Mouse (Mus musculus): ENCODE data around the gene Akr1c19.
"Not testable (repeated sequence)": the region's sequence is repeated elsewhere in the genome, so short reads cannot be mapped to it uniquely, and the experiment has no call there.

Gene Akr1c19

GRCm38 (mm10) chr13:4228441-4228840 lies at the start of gene Akr1c19:
Gene Akr1c19 (plus strand): TSS chr13:4228700.
- no peak for DNase-seq (ENCODE audit: low spot score)

GRCm38 (mm10) chr13:4181321-4181720 lies 47.2 kb upstream of the Akr1c19 start:
- not testable (repeated sequence) for DNase-seq (ENCODE audit: low spot score)

- no peak for DNase-seq (ENCODE audit: low spot score)
Measured at GRCm38 (mm10) chr13:4183116-4183515, 45.4 kb upstream of the Akr1c19 start.

- DNase-seq (ENCODE audit: low spot score), result not testable (repeated sequence)
Measured at GRCm38 (mm10) chr13:4186641-4187411, 41.7 kb upstream of the Akr1c19 start.

GRCm38 (mm10) chr13:4188174-4188573 lies 40.3 kb upstream of the Akr1c19 start:
- no peak for DNase-seq (ENCODE audit: low spot score)

- no peak for DNase-seq (ENCODE audit: low spot score)
Measured at GRCm38 (mm10) chr13:4190904-4191303, 37.6 kb upstream of the Akr1c19 start, which contains the start of gene Akr1c13. Gene Akr1c13 (plus strand): TSS chr13:4191150.

GRCm38 (mm10) chr13:4192511-4192910 lies 36.0 kb upstream of the Akr1c19 start:
- DNase-seq (ENCODE audit: low spot score), result no peak

GRCm38 (mm10) chr13:4206147-4206903 lies 22.2 kb upstream of the Akr1c19 start:
- no peak for DNase-seq (ENCODE audit: low spot score)

GRCm38 (mm10) chr13:4211560-4212299 lies 16.8 kb upstream of the Akr1c19 start:
- DNase-seq (ENCODE audit: low spot score), result no peak

GRCm38 (mm10) chr13:4212309-4212708 lies 16.2 kb upstream of the Akr1c19 start:
- no peak for DNase-seq (ENCODE audit: low spot score)

GRCm38 (mm10) chr13:4215496-4215895 lies 13.0 kb upstream of the Akr1c19 start:
- DNase-seq (ENCODE audit: low spot score), result not testable (repeated sequence)

GRCm38 (mm10) chr13:4230841-4231623 lies 2.5 kb downstream of the Akr1c19 start:
- no peak for DNase-seq (ENCODE audit: low spot score)

GRCm38 (mm10) chr13:4233135-4233534 lies 4.6 kb downstream of the Akr1c19 start:
- DNase-seq (ENCODE audit: low spot score), result no peak

- DNase-seq (ENCODE audit: low spot score), result no peak
Measured at GRCm38 (mm10) chr13:4233536-4234172, 5.2 kb downstream of the Akr1c19 start.

GRCm38 (mm10) chr13:4244861-4245559 lies 16.5 kb downstream of the Akr1c19 start:
- DNase-seq (ENCODE audit: low spot score), result no peak

- DNase-seq (ENCODE audit: low spot score), result no peak
Measured at GRCm38 (mm10) chr13:4249347-4249746, 20.8 kb downstream of the Akr1c19 start.

- not testable (repeated sequence) for DNase-seq (ENCODE audit: low spot score)
Measured at GRCm38 (mm10) chr13:4256894-4257293, 28.4 kb downstream of the Akr1c19 start.

GRCm38 (mm10) chr13:4257349-4257748 lies 28.8 kb downstream of the Akr1c19 start:
- no peak for DNase-seq (ENCODE audit: low spot score)

- DNase-seq (ENCODE audit: low spot score), result no peak
Measured at GRCm38 (mm10) chr13:4264612-4265011, 36.1 kb downstream of the Akr1c19 start.

- DNase-seq (ENCODE audit: low spot score), result no peak
Measured at GRCm38 (mm10) chr13:4265047-4265446, 36.5 kb downstream of the Akr1c19 start.

All from ovary, postnatal 10 days (tissue).